Mouse (Mus musculus) A20 (cell line): ENCODE measurements around the gene Ophn1.
A peak's percentile ranks its signal among the peaks of the same experiment; 100 is the strongest.

Experiments
- DNase-seq: peaks from one replicate; pipeline ENCODE4 v3.0.0-alpha.2; 2011; ENCODE audit warnings: low read depth, low spot score

Ophn1 gene

DNA sequence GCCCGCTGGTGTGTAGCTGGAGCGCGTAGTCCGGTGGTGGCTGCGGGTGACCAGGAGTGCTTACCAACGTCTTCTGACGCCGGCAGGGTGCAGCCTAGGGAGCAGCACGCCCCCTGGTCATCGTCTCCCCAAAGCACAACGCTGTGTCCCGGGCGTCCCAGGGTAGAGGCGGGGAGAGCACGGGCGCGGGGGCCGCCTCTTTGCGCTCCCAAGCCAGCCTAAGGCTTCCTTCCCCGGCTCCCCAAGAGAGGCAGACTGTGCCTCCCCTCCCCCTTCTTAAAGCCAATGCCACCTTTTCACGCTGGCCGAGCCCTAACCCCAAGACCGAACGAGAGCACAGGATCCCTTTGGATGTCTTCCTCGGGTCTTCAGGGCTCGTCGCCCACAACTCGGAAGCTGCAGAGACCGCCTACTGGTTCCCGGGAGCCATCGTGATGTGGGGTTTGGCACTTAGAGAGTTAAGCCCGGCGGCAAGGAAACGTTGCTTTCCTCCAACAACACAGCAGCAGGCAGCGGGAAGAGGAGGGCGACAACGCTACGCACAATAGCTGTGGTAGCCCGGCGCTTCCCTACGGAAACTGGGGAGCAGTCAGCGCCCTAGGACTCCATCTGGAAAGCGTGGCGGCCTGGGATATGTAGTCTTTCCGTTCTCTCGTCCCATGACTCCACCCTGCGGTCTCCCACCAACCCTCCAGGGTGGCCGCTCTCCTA is at the start of gene Ophn1:
Gene Ophn1 (minus strand): TSS at position 620 of the 711 bp plus-strand sequence.
- DNase-seq = no peak

GRCm38 (mm10) chrX:98937555-98938294 is 46.9 kb upstream of the Ophn1 start:
- DNase-seq = peak; percentile 91

- peak; percentile 84 for DNase-seq
Measured at GRCm38 (mm10) chrX:98936707-98937554, 46.1 kb upstream of the Ophn1 start.

DNA sequence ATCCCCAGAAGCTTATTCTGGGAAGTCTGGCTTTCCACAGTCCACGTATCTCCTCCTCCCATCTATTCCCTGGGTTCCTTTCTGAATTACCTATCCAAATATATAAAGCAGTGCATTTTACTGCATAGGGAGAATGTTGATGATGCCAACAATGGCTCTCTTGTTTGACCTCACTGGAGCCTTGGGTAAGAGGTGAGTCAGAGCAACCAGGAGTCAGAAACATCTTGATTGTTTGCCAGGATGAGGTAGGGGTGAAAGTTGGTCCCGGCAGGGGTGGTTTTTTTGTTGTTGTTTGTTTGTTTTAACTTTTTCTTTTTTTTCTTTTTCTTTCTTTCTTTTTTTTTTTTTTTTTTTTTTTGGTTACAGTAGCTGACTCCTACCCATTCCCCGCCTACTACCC is 45.3 kb upstream of the Ophn1 start, which contains the start of gene Yipf6:
Gene Yipf6 (plus strand): TSS at position 216 of the 400 bp plus-strand sequence.
- DNase-seq = no peak

GRCm38 (mm10) chrX:98919423-98919822 is 28.6 kb upstream of the Ophn1 start:
- DNase-seq = peak; percentile 49

DNA sequence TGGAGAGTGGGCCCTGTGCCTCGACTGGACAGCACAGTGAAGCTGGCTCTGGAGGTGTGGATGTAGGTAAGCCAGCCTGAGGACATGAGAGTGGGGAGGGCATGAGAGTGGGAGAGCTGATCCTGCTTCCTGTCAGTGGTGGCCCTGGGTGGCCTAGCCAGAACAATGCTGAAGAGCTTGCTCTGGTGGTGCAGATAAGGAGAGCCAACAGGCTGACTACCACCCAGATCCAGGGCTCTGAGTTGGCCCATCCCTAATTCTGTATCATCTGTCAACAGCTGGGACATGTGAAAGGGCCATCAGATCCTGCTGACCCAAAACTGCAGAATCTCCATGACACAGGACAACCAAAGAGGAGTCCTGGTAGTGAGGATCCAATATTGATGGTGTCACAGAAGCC is 18.1 kb upstream of the Ophn1 start:
- DNase-seq = no peak

DNA sequence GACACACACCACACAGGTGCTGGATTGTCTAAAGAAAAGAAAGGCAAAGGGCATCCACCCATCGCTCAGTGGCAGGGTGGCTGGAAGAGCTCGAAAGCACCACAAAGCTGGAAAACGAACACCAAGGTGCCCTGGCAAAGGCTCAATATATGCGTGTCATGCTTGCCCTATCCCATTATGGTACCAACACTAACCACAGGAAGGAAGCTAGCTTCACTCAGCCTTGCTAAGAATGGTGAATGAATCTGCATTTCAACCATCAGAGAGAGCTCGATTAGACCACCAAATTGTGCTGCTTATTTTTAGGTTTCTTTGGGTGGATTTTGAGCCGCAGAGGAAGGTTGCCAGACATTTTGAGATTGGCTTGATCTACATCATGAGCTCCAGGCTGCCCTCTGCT is 13.4 kb upstream of the Ophn1 start:
- no peak for DNase-seq

DNA sequence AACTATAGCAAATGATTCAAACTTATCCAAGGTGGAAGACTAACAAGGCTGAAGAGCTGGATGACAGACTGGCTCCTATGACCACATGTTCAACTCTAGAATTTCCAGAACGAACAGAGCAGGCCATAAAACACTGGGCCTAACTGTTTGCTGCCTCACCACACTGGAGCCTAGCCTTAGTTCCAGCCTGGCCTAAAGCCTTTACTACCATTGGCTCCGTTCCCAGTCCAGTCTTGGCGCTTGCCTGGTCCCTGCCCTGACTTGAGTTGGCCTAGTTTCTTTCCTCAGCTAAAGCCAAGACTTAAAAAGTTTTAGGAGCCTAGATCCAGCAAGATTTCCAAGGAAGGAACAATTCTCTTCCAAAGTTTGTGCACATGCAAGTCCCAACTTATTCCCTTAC is 7.5 kb upstream of the Ophn1 start:
- DNase-seq = no peak

DNA sequence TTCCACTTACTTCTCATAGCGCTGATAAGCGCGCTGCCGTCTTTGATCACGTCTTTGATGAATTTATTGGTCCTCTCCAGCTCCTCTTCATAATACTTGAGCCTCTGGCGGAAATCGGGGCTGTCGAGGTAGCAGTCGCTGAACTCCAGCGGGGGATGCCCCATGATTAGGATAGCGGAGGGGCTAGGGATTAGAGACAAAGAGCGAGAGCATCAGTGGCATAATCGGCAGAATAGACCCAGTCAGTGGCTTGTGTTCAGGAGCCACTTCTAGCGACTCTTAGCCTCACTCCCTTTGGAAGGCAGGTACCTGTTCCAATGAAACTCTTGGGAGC is 786 bp downstream of the Ophn1 start:
- DNase-seq = no peak

- DNase-seq = no peak
Measured at GRCm38 (mm10) chrX:98881983-98882382, 8.8 kb downstream of the Ophn1 start.

DNA sequence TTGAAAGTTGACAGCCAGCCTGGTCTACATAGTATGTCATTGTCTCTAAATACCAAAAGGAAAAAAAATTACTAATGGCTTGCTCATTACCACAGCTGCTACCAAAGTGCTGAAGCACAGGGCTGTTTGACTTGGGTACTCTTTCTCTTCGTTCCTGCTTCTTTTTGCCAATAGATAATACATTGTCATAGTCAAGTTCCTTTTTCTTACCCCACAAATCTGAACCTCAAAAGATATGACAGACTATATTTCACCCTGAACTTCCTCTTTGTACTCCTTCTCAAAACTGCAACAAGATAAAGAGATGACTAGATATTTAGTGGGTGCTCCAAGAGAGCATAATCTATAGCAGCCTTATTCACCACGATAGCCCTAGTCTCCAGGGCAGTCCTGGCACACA is 9.7 kb downstream of the Ophn1 start:
- no peak for DNase-seq

DNA sequence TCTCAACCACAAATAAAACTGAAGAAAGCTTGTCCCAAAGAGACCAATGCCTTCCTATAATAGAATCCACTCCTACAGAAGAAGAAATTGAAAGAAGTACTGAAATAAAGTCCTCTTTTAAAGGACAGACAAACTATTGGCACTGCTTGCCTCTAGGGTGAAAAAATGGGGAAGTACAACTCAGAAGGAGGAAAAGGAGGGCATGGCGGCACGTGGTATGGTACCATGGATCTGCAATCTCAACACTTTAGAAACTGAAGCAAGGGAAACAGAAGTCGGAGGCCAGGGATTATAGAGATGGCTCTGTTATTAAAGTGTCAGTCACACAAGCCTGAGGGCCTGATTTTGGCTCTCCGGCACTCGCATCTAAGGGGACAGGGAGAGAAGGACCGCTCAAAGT is 10.5 kb downstream of the Ophn1 start:
- DNase-seq = no peak

DNA sequence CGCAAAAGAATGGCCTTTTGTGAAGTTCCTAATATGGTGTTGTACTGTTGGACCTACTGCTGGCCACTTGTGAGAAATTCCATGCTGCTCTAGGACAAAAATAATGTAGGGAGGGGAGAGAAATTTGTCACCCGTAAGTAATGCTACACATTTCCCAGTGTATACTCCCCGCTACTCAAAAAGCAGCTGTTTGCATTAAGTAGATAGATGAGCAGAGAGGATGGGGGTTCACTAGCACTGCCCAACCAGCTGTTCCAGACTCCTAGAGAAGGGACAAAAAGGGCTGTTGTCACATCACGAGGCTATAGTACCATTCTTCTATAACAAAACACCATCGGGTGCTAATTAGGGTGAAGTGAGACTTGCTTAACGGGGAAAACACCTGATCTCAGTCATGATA is 15.7 kb downstream of the Ophn1 start:
- DNase-seq = no peak

DNA sequence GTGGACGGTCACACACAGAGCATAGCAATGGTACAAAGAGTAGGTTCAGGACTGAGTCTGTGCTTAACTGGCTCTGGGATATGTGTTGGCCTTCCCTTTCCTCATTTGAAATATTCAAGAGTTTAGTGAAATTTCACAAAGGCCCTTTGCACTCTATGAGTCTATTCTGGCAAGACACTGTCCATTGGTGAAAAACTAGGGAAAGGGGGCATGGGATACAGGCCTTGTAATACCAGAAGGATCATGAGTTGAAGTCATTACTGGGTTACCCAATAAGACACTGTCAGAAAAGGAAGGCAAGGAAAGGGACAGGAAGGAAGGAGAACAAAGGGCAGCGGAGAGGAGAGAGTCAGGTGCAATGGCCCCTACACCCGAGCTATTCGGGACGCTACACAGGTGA is 16.7 kb downstream of the Ophn1 start:
- DNase-seq = no peak

GRCm38 (mm10) chrX:98872064-98872463 is 18.8 kb downstream of the Ophn1 start:
- no peak for DNase-seq

DNA sequence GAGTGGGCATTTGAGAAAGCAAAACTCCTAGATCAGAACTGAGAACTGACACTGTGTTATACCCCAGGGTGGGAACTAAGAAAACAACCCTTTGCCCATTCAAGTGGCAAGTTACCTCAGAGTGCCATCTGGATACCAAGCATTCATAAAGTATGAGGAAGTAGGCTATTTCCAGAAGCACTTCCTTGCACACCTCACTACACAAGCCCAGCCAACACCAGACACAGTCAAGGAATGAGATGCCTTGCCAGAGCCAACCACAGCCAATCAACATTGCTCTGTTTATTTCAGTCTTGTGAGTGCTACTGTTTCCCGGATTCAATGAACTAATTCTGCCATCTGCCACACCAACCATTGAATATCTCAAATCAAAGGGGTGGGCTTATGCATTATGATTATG is 20.3 kb downstream of the Ophn1 start:
- DNase-seq = no peak

GRCm38 (mm10) chrX:98869735-98870134 is 21.1 kb downstream of the Ophn1 start:
- DNase-seq = no peak

DNA sequence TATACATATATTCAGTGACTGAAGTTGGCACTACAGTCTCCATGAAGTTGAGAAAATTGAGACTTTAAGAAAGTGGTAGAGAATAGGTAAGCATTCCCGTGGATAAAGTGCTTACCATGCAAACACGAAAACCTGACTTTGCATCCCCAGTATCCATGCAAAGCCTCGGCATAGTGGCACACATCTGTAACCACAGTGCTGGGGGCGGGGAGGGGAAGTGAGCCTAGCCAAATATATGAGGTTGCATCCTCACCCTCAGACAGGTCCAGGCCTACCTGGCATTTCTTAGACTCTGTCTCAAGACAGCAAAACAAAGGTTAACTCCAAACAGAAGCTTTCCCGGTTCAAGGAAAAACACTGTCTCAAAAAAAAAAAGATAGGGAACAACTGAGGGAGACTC is 21.7 kb downstream of the Ophn1 start:
- DNase-seq = no peak

GRCm38 (mm10) chrX:98860167-98860566 is 30.7 kb downstream of the Ophn1 start:
- DNase-seq = peak; percentile 44

- no peak for DNase-seq
Measured at GRCm38 (mm10) chrX:98856046-98856445, 34.8 kb downstream of the Ophn1 start.

DNA sequence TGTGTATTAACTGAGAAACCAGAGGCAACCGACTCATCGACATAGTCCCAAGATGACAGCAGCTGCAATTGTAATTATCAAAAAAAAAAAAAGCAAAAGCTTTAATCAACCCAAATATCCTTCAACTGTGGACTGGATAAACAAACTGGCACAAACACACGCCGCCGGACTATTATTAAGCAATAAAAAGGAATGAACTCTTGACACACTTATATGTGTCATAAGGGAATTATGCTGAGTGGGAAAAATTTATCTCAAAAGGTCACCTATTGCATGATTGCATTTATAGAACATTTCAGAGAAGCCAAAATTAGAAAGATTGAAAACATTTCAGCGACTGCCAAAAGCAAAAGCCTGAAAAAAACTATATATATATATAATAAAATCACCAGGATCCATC is 40.0 kb downstream of the Ophn1 start:
- DNase-seq = no peak

DNA sequence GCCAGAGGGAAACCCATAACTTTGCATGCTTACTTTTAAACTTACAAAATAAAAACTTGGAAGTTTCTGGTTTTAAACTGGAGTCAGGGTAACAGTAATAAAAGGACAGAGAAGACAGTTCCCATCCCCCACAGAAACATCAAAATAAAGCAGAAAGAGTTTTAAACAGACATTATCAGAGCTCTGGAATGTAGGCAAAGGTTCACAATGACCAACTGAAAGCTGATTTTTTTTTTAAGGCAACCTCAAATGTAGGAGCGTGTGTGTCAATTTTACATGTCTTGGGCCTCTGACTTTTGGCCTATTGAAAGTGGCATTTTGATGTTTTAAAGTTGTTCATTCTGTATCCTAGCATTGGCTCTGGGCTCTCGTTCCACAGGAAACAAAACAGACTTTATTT is 49.2 kb downstream of the Ophn1 start:
- DNase-seq = no peak
